Mouse (Mus musculus) CD4-positive, CD25-positive, alpha-beta regulatory T cell, adult 4 months (primary cell): Measurements from ENCODE around the gene Crtam. TPM values are rescaled to one million over a fixed set of nuclear protein-coding genes. Genes with fewer than 3 reads are reported as not detected.

Experiments
- ATAC-seq: one replicate; pipeline ENCODE4 v1.8.0; 2017
- polyA plus RNA-seq, 2 experiments: library from polyadenylated mRNA; unstranded; fragments of 100-300 nt; shearing (Covaris generic); gene quantifications; one replicate each; pipeline ENCODE4 v1.2.1; 2017

Gene Crtam
- 1 to 10 TPM; 1.1 to 1.2 TPM for polyA plus RNA-seq

GRCm38 (mm10) chr9:41004415-41004814 lies at the start of gene Crtam:
Crtam (minus strand) TSS chr9:41004628.
- peak; percentile 53 for ATAC-seq

GRCm38 (mm10) chr9:41054166-41054565 lies 49.7 kb upstream of the Crtam start:
- ATAC-seq = no peak

GRCm38 (mm10) chr9:41053478-41053877 lies 49.0 kb upstream of the Crtam start:
- no peak for ATAC-seq

GRCm38 (mm10) chr9:41051080-41051932 lies 46.9 kb upstream of the Crtam start:
- ATAC-seq = no peak

GRCm38 (mm10) chr9:41050331-41051079 lies 46.1 kb upstream of the Crtam start:
- ATAC-seq = no peak

- ATAC-seq = no peak
These were observed 44.9 kb upstream of the Crtam start for GRCm38 (mm10) chr9:41049282-41049681.

- no peak for ATAC-seq
These were observed 44.4 kb upstream of the Crtam start for GRCm38 (mm10) chr9:41048820-41049219.

GRCm38 (mm10) chr9:41048216-41048615 lies 43.8 kb upstream of the Crtam start:
- peak; percentile 80 for ATAC-seq

- ATAC-seq = no peak
These were observed 43.2 kb upstream of the Crtam start for GRCm38 (mm10) chr9:41047654-41048053.

- ATAC-seq = peak; percentile 74
These were observed 40.2 kb upstream of the Crtam start for GRCm38 (mm10) chr9:41044626-41045025.

GRCm38 (mm10) chr9:41043641-41044040 lies 39.2 kb upstream of the Crtam start:
- no peak for ATAC-seq

- no peak for ATAC-seq
These were observed 37.0 kb upstream of the Crtam start for GRCm38 (mm10) chr9:41041404-41041803.

GRCm38 (mm10) chr9:41038150-41038664 lies 33.8 kb upstream of the Crtam start:
- no peak for ATAC-seq

GRCm38 (mm10) chr9:41031590-41032489 lies 27.4 kb upstream of the Crtam start:
- no peak for ATAC-seq

- ATAC-seq = peak; percentile 47
These were observed 25.4 kb upstream of the Crtam start for GRCm38 (mm10) chr9:41029827-41030226.

- ATAC-seq = peak; percentile 66
These were observed 24.0 kb upstream of the Crtam start for GRCm38 (mm10) chr9:41028470-41028869.

GRCm38 (mm10) chr9:41021690-41022089 lies 17.3 kb upstream of the Crtam start:
- ATAC-seq = no peak

- ATAC-seq = no peak
These were observed 16.1 kb upstream of the Crtam start for GRCm38 (mm10) chr9:41020486-41020885.

- no peak for ATAC-seq
These were observed 10.1 kb upstream of the Crtam start for GRCm38 (mm10) chr9:41014512-41014911.

GRCm38 (mm10) chr9:41012456-41012855 lies 8.0 kb upstream of the Crtam start:
- ATAC-seq = no peak

GRCm38 (mm10) chr9:41011512-41012436 lies 7.3 kb upstream of the Crtam start:
- ATAC-seq = no peak
